Mouse (Mus musculus) telencephalon, adult 2 months (tissue): ENCODE measurements at regions not wholly inside any gene's neighbourhood (a gene's known extent, or its start where the extent isn't known, plus 50 kb on each side); places are given as distances from the start of the nearest gene placed in this dataset.

Experiments used
- DNase-seq: peaks from one replicate; pipeline ENCODE4 v3.0.0-alpha.2; 2011; ENCODE audit warnings: low read depth, low spot score

DNA sequence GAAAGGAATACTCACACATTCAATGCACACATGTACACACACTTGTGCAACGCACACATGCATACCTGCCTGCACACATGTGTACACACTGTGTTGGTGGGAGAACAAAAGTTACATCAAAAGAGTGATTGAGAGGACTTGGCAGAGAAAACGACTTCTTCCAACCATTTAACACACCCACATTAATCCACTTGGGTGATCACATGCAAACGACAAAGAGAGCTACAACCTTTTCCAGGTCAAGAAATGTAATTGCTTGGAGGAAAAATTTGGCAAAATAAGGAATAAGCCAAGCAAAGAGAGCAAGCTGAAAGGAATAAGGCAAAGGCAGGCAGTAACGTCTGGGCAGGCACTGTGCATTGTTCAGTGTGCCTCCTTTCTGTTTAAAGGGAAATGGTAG lies 67.3 kb downstream of the C1d start:
- DNase-seq = no peak

DNA sequence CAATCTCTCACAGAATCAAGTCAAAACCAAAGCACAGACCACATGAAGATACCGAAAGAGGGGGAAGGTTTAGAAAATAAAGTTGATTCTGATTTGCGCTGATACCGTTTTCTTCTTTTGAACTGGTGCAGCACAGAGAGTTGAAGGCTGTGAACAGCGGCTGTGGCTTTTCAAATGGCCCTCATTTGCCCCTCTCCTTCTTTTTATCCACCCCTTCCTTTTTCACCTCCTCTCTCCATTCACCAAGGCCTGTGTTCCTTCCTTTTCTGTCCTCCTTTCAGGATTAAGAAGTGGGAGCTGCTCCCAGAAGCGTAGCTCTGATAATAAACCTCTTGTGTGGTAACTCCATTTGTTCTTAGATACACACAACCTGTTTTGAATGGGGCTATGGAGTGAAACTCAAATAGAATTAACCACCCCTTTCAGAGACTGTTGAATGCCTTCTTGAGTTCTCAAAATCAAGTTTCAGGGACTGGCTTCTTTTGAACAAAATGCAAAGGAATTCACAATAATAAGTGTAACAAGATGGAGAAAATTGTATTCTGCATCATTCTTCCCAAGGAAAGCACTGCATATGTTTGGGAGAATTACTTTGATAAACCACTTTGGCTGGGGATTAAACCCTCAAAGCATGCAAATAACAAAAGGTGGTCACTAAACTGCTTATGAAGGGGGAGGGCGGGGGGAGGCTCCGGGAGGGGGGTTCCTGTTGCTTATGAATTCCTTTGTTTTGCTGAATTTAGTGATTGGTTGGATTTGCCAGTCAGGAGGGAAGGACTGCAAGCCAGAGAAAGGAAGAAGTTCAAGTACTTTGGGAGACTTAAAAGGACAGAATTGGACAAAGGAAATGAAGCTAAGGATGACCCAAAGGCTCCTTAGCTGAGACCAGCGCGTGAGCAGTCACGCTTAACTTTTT lies 68.6 kb downstream of the C1d start:
- DNase-seq = no peak

DNA sequence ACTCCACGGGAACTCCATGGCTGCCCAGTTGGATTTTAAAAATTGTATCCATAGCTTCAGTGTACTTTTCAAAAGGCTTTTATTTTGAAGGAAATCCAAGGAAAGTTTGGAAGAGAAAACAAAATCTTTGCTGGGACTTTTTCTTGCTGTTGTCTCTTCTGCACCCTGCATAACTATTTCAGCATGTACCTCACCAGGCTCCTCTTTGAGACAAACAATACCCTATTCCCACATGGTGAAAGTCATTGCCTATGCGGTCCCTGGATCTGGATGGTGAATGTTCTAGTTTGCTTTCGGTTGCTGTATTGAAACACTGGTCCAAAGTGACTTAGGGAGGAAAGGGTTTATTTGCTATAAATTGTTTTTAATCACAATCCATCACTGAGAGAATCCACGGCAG lies 69.3 kb downstream of the C1d start:
- no peak for DNase-seq

DNA sequence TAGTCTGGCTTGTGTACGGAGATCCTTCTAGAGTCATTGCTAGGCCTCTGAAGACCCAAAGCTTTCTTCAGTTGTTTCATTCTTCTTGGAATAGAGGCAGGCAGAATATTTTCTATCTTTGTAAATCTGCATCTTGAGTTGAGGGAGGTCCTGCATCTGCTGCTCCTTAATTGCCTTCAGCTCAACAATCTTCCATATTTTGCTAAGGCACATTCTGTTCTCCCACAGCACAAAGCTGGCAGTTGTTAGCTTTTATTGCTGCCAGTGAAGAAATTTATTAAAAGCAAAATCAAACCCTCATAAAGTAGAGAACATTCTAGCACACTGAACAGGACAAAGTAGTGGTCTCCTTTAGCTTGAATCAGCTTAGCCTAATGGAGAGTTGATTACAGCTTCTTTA lies 94.1 kb downstream of the C1d start:
- peak; percentile 33 for DNase-seq

DNA sequence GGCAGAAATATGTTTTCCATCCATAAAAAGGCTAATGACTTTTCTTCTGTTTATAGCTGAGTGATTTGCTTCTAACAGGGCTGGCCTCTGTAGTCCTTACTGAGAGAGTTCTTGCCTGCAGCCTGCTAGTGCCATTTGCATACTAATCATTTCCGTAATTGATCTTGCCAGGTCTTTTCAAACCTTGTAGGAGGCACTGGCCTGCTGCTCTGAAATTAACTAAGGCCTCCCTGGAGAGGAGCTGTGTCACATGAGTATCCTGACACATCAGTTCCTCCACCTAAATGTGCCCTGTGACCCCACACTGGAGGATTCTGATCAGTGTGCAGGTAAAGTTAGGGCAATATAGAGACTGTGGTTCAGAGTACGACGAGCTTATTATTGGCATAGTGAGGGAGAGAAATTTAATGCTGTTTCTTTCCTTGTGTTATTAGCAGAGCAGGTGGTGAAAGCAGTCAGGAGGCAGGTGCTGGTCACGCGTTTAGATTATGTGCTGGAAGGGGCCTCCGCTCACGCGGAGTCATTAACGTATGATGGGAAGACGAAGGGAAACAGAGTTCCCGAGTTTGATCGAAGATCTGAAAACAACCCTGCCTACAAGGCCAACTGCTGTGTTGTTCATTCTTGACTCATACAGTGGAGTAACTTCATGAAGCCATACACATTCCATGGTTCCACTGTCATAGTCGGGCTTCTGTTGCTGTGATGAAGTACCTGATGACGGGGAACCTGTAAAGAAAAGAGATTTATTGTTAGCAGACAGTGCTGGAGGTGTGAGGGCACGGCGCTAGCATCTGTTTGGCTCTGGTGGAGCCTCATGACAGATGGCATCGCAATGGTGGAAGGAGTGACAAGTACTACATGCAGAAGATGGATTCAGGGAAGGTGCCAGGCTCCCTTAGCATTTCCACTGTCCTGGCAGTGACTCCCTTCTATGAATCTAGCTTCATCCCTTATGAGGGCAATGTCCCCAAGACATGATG lies 95.1 kb downstream of the C1d start:
- no peak for DNase-seq

DNA sequence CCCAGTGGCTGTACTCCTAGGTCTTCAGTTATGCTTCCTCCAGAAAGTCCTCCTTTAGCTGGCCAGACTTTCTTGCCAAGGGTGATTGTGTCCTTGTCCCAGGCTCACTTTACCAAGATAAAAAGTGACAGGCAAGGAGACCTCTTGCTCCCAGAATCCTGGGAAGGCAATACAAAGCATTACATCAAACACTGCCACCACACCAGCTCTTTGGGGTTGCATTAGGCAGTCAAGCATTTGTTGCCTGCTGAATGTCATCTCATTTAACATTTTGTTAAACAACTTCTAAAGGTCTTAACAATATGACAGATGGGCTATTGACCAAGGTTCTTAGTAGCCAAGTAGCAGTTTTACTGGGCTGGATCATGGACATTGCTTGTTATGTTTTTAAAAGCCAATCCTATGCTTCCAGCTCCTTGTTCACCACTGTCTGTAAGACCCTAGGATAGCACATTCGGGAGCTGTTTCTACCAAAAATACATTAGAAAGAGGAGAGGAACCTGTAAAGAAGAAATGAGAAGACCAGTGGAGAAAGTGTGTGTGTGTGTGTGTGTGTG lies 102.4 kb downstream of the C1d start:
- DNase-seq = no peak

DNA sequence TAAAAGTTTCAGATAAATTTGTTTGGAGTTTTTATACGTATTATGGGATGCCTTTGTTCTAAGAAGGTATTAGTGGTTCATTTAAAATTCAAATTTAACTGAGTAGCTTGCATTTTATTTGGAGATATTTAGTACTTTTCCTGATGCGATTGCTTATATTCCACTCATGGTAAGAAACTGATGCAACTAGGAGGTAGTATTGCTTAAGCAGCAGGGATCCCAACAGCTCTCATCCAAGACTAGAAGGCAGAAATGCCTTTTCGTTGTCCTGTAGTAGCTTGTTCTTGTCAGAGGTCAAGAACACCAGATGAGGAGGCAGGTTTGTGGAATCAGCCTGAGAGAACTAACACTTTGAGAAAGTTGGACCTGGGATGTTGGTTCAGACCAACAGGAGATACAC lies 120.5 kb downstream of the C1d start:
- DNase-seq = no peak

DNA sequence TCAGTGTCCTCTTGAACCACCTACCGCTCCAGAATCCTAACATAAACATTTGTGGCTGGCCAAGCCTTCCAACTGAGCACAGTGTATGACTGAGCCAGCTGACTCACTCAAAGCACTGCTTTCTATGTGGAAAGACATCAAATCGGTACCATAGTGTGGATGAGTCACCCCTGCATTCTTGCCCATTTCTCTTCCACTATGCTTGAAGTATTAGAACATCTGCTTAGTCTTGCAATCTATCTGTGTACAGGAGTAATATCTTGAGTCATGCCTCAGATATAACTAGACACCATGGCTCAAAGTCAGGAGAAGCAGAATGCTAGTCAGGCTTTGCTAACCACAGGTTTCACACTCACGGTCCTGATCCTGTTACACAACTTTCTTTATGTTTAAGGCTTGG lies 129.4 kb downstream of the C1d start:
- peak; percentile 26 for DNase-seq

DNA sequence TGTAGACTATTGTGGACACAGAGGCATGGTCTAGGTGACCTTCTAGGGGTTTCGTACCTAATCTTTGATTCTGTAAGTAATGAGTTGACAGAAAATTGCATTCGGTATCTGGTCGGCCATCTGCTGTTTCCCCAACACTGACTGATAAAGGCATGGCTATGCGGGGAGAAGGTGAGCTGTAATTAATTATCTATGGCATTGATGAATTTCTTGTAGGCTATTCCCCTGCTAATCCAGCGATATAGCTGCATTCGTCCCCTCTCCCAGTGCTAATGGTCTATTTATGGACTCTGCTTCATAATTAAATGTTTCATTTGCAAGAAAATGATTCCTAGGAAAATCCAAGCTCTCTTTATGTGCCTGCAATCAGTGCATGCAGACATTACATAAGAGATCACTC lies 136.5 kb downstream of the C1d start:
- no peak for DNase-seq

DNA sequence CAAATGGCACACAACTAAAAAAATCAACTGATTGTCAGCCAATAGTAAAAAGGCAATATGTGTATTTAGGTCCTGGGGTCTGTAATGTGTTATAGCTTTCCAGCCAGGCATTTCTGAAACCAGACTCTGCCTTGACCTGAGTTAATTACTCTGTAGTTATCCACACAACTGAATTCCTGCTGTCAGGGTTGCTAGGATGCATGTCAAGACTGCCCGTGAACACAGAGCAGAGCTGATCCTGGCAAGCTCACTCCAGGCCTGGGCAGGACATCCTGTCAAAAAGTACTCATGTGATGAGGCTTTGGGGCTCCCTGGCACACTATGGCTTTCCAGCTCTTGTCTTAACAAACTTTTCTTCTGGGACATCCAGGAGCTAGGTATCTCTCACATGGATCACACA lies 157.2 kb downstream of the C1d start:
- no peak for DNase-seq

DNA sequence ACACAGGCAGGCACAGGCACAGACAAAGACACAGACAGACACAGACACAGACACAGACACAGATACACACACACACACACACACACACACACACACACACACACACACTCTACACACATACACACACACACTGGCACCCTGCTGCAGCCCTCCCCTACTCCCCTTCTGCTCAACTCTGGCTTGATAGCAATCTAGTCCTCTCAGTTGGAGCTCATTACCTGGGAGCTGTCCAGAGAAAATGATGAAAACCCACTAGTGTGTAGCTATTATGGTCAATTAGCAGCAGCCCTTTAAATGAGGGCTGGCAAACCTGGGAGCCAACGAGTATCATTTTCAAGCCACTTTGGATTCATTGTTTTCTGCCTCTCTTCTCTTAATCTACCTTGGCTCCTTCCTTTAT lies 157.8 kb downstream of the C1d start:
- no peak for DNase-seq

DNA sequence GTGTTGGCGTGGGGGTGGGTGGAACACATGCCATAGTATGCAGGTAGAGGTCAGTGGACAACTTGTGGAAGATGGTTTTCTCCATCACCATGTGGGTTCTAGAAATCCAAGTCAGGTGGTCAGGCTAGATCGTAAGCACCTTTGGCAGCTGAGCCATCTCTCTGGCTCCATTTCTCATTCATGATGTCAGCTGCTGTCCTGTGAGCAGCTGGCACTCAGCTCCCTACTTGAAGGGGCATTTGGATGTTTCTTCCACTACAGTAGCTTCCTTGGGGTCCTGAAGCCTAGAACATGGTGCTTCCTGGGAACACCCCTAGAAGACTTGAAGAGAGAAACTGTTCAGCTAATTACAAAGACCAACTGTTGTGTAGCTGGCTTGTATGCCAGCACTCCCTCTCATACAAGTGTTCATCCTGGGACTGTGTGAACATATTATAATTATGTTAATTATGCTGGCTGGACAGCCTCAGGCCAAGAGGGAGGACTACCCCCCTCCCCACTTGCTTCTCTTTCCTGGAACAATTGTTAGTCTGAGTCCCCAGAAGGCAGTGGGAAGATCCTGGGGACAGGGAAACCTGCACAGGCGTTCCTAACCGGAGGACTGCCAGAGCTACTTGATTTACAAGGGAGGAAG lies 160.4 kb downstream of the C1d start:
- no peak for DNase-seq

DNA sequence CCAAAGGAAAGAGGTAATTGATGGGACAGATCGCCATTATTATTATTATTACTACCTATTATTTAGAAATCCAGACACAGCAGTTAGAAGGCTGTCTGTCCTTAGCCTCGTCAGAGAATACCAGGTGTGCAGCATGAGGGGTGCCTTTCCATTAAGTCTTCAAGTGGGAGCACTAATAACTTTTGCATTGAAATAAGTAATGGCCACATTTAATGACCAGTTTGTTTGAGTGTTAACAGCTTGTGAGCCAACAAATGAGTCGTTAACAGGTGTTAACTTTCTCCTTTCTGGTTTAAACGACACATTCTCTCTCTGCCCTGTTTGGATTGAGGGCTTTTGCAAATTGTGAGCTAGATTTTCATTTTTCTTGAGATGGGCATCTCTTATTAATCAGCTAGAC lies 184.8 kb downstream of the C1d start:
- no peak for DNase-seq

DNA sequence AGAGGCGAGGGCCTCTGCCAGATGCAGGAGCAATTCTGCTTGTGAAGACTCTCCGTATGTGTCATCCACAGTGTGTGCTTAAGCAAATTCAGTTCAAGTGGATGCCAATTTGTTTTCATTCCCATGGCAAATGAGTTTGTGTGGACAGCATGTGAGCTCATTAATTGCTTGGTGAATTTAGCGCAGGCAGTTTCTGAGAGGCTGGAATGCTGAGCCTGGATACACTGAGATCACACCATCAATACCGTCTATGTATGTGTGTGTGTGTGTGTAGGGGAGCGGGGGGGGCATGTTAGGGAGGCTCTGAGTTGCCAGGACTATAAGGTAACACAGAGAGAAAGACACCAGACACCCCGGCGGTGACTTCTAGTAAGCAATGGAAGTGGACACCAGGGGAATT lies 191.9 kb downstream of the C1d start:
- DNase-seq = no peak

DNA sequence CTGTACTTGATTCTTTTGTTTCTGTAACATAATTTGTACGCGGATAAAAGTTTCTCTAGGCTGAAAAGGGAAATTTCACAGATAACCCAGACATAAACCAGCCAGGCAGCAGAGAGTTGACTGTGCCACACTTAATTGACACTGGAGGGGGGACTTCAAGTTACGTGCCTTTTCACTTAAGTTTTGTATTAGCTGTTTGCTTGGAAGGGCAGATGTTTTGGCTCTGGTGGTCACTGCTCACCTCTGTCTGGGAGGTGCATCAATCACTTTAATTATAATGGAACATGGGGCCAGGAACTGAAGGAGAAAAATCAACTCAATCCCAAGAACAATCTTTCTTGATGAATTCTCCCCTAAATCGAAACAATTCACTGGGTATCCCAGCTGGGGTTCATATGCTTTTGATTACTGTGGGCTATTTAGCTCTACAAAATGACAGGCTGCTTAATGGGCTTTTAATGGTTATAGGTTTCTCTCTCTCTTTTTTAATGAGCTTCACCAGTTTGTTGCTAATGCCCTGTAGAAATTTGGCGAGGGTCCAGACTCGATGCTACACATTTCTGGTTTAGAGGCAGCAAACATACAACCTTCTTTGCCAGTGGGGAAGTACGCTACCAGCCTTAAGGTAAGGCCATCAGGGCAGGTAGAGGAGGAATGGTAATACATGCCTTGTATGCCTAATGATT lies 193.1 kb downstream of the C1d start:
- DNase-seq = no peak

DNA sequence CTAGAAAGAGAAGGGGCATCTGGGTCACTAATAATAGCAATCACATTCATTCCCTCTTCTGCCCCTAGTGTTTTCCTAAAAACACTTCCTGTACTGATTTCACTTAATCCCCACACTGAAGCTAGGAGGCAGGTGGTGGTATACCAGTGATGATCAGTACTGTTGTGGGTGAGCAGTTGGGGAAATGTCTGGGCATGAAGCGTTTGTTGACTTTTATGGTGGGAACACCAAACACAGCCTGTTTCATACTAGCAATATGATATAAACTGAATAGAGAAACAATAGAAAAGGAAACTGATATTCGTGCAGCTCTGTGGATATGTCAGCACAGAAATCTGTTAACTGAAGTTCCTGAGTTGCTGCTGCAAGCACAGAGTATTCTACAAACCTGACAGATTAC lies 194.1 kb downstream of the C1d start:
- DNase-seq = no peak

DNA sequence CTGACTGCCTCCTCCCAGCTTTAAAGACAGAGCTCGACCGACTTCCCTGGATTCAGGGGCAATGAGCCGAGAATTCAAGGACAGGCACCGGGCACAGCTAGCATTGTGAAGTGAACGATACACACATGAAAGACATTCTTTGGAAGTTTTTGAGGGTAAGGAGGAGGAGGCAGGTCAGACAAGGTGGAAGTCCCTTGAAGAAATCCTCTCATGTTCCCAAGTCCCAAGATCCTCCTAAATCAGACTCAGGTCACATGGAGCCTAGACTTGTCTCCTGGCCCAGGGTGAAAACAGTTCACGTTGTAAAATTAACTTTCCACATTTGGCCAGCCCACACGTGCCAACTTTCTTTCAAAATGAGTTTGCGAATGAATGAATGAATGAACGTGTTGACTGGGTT lies 196.2 kb downstream of the C1d start:
- no peak for DNase-seq

DNA sequence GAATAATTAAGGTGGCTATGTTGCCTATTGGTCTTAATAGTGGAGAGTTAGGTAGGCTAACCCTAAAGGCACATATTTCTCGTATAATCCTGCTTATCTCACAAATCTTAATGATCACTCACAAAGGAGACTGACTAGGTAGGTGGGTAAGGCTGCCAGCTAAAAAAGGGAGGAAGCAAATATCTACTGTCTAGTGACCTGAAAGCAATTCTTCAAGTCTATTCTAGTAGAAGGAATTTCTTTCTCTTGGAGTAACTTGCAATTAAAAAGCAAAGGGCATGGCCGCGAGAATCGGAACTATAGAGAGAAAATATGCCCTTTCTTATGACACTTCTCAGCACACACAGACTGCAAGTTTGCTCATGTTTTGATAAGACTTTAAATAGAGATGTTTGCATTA lies 201.6 kb downstream of the C1d start:
- DNase-seq = no peak

DNA sequence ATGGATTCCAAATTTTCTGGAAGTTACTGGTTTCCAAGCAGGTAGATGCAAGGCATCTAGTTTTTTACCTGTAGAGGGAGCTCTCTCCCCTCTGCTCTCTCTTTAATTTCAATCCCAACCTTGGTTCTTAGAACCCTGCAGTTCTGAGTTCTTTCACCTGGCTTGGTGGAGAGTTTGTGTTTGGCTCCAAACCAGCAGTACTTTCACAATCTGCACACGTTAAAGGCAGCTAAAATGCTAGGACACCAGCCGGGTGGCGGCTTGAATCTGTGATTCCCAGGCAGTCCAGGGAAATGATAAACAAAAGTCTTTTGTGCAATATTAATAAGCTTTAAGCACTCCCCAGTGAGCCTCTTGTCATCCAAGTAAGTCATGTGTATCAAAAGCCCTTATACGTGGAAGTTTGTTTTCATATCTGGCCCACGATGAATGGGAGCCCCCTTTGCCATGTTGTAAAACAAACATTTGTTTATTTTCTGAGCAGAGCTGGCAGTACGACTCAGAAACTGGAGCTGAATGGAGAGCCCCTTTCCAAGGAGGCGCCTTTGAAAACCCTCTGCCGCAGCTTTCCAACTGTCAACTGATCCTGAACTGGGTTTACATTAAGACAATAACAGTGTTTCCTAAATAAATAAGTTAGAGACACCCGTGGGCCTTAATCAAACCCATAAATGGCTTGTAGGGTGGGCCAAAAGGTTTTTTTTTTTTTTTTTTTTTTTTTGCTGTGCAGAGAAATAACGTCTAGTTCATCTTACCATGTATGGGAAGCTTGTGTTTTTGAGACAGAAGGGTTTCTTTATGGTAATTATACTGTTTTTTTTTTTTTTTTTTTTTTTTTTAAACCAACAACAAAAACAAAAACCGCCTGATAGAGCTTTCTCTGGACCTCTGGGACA lies 202.9 kb downstream of the C1d start:
- peak; percentile 24 for DNase-seq

DNA sequence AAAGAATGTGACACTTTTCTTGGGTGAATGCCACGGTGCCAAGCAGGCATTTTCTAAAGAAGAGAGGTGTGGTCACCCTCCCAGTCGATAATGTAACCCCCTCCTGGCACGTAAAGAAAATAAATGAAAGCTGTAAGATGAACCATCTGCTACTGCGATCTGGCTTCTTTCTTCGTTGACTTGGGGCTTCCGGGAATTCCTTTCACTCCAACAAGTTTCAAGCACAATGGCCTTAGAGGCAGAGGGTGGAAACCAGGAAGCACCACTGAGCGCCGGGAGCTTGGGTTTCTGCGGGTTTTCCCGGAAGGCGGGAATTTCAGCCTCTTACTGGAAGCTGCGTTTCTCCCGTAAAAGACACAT lies 203.5 kb downstream of the C1d start:
- no peak for DNase-seq
